Mouse (Mus musculus): ENCODE data around the gene Dclre1b.

- TF ChIP-seq CTCF (IDR thresholded peaks at IDR 0.05; ENCODE audit: borderline replicate concordance, insufficient read depth, low read length), result no peak
- TF ChIP-seq POLR2A (IDR thresholded peaks at IDR 0.05; ENCODE audit: low read depth, low read length), result peak; percentile 88
Measured at GRCm38 (mm10) chr3:103808891-103809798, at the start of gene Dclre1b, which contains the start of the genes Ap4b1 and Gm43064.
